ENCODE assay signal across 10 mouse cellular contexts in genomic region chr5:144183647-144184335, GRCm38 (mm10). TPM values are rescaled to one million over a fixed set of nuclear protein-coding genes. Genes with fewer than 3 reads are reported as not detected.
DNase-seq lines count a peak whose midpoint lies in the region; ATAC-seq and TF ChIP-seq lines count a peak whose summit lies in the region.
"Had no signal": no experiment of that assay in that cellular context is flagged by ENCODE, and none has a peak within 500 bp of the region (broad histone marks: within the 10 kb centered on the region; RNA-seq: fewer than 3 reads in every experiment).

No protein-coding gene starts in this region.

- no peaks in the 10 kb centered on the region for H3K9me3 ChIP-seq in MEL (replicated peaks; ENCODE audit: insufficient read depth, low read length)
- no peaks in the 10 kb centered on the region for H3K9me3 ChIP-seq in hindbrain, embryonic 12.5 days (replicated peaks)

- no peak overlapping the region for H3K4me2 ChIP-seq in hindbrain, embryonic 12.5 days (replicated peaks)

- no peak for TF ChIP-seq RAD21 in MEL (IDR thresholded peaks at IDR 0.05; ENCODE audit: low read depth, low read length)

- peak; percentile 82 for DNase-seq in gastrocnemius, adult 18-20 months (ENCODE audit: low spot score)
- no peak for DNase-seq in gastrocnemius, postnatal 4 days (ENCODE audit: low spot score in 2 of 2)
- DNase-seq in MEL (ENCODE audit: low read depth, low spot score): no peak
- DNase-seq in lung, adult 18-20 months: peak; percentile 87 to 89
- no peak for DNase-seq in left cerebral cortex, adult 8-10 months (ENCODE audit: low spot score in 2 of 2)
- no peak for DNase-seq in cerebellum, postnatal 4 days (ENCODE audit: low spot score in 2 of 2)
- DNase-seq: heart, postnatal 4 days had no signal

- no peak overlapping the region for H3K27ac ChIP-seq in MEL (ENCODE audit: control insufficient read depth, low read depth, low read length)
- 0 out of 2 replicates have a peak overlapping the region, but pooled peaks have one; percentile 23 for H3K27ac ChIP-seq in small intestine, adult 2 months (ENCODE audit: insufficient read depth, low read depth, low read length)
- no peak overlapping the region for H3K27ac ChIP-seq in hindbrain, embryonic 12.5 days

- WGBS in small intestine, adult 2 months: 47% methylated on average over 7 of the region's 7 CpGs
- 75% methylated on average over 7 of the region's 7 CpGs for WGBS in hindbrain, embryonic 12.5 days

- ATAC-seq in hindbrain, embryonic 12.5 days (ENCODE audit: low FRiP score): no peak
- ATAC-seq: CD4-positive, CD25-positive, alpha-beta regulatory T cell, adult 4 months had no signal

- no peaks in the 10 kb centered on the region for H3K27me3 ChIP-seq in MEL (ENCODE audit: control insufficient read depth in 1 of 2, insufficient read depth in 2 of 2, low read length in 2 of 2)
- no peaks in the 10 kb centered on the region for H3K27me3 ChIP-seq in small intestine, adult 2 months (ENCODE audit: control insufficient read depth, insufficient read depth, low read length)
- no peaks in the 10 kb centered on the region for H3K27me3 ChIP-seq in hindbrain, embryonic 12.5 days

- TF ChIP-seq POLR2A in MEL (IDR thresholded peaks at IDR 0.05; ENCODE audit: control insufficient read depth in 1 of 2, insufficient read depth in 1 of 2, low read depth in 1 of 2, low read length in 2 of 2, poor library complexity in 1 of 2): no peak
- TF ChIP-seq POLR2A in small intestine, adult 2 months (IDR thresholded peaks at IDR 0.05; ENCODE audit: low read depth, low read length): no peak

- H3K4me3 ChIP-seq in MEL (ENCODE audit: control insufficient read depth in 1 of 2, insufficient read depth in 1 of 2, low read depth in 2 of 2, low read length in 2 of 2): no peak overlapping the region
- no peak overlapping the region for H3K4me3 ChIP-seq in small intestine, adult 2 months (ENCODE audit: low read depth, low read length)
- H3K4me3 ChIP-seq in hindbrain, embryonic 12.5 days: no peak overlapping the region

- TF ChIP-seq CTCF in MEL (IDR thresholded peaks at IDR 0.05 in 2 of 3, conservative IDR thresholded peaks at IDR 0.05 in 1 of 3; ENCODE audit: control insufficient read depth in 1 of 3, insufficient read depth in 1 of 3, low read depth in 2 of 3, low read length in 3 of 3, poor library complexity in 1 of 3, severe bottlenecking in 1 of 3): no peak
- no peak for TF ChIP-seq CTCF in small intestine, adult 2 months (IDR thresholded peaks at IDR 0.05; ENCODE audit: extremely low read depth, insufficient read length, insufficient replicate concordance, low read depth, low read length)

- no peak overlapping the region for H3K9ac ChIP-seq in MEL (ENCODE audit: control insufficient read depth, low read depth, low read length, poor library complexity, severe bottlenecking)
- H3K9ac ChIP-seq in hindbrain, embryonic 12.5 days: no peak overlapping the region

- peaks cover 0 to 4% of the 10 kb centered on the region in 2 experiments; a peak in 3 of 4 replicates for H3K36me3 ChIP-seq in MEL (ENCODE audit: control insufficient read depth in 1 of 2, insufficient read depth in 2 of 2, low read length in 2 of 2)
- peaks cover 35% of the 10 kb centered on the region for H3K36me3 ChIP-seq in small intestine, adult 2 months (ENCODE audit: control insufficient read depth, insufficient read depth, low read length)
- H3K36me3 ChIP-seq in hindbrain, embryonic 12.5 days: peaks cover 36% of the 10 kb centered on the region

- no peak for TF ChIP-seq EP300 in MEL (IDR thresholded peaks at IDR 0.05; ENCODE audit: low read depth in 1 of 2, low read length in 2 of 2)

- H3K4me1 ChIP-seq in MEL (ENCODE audit: control insufficient read depth in 1 of 2, insufficient read depth in 2 of 2, low read length in 2 of 2): peaks cover 0 to 5% of the 10 kb centered on the region in 2 experiments; a peak in 1 of 4 replicates
- H3K4me1 ChIP-seq in small intestine, adult 2 months (ENCODE audit: control insufficient read depth, insufficient read depth, insufficient read length, low read length): peaks cover 13% of the 10 kb centered on the region
- H3K4me1 ChIP-seq in hindbrain, embryonic 12.5 days: 0 out of 2 replicates have a peak, but pooled peaks cover 3% of the 10 kb centered on the region

- peaks cover 1% of the 10 kb centered on the region; the same call in 1 of the 2 replicates for H3K79me2 ChIP-seq in MEL (ENCODE audit: control insufficient read depth, insufficient read depth, low read length, poor library complexity)

TF ChIP-seq in MEL, 35 proteins besides CTCF, POLR2A, EP300 and RAD21:
- TF ChIP-seq TCF12 (IDR thresholded peaks at IDR 0.05; ENCODE audit: low read depth, low read length): 0 out of 2 replicates have a peak, but pooled peaks have one; percentile 25
- no peak for TF ChIP-seq GATA1 (IDR thresholded peaks at IDR 0.05; ENCODE audit: low read depth, low read length)
TF ChIP-seq in MEL: peak in this region for 1.

RNA-seq across cellular contexts. Expression of gene Bhlha15, which starts 6.3 kb away (rescaled TPM):
- total RNA-seq in gastrocnemius, adult 18-20 months (2021): not detected
- total RNA-seq in gastrocnemius, postnatal 4 days (2021): not detected
- 2.6 and 4.3 TPM in 2 replicates for total RNA-seq in MEL (2012; rRNA removed)
- polyA plus RNA-seq in MEL (2012; ENCODE audit: insufficient read depth in 1 of 2, insufficient read length in 2 of 2, low read depth in 1 of 2, low replicate concordance in 2 of 2, missing spikeins in 1 of 2): 1 to 10 TPM in 1 of 2 experiments, not detected in 1; 4.1 TPM
- 10.9 and 21.3 TPM in 2 replicates for polyA plus RNA-seq in small intestine, adult 2 months (2012; rRNA removed)
- polyA plus RNA-seq in hindbrain, embryonic 12.5 days (2016; fragmentation: Nextera tagmentation; extraction: Ambion mirVana): 0.08 TPM in 2 replicates
- under 1 TPM; 0.09 to 0.30 (median 0.16) TPM for total RNA-seq in left cerebral cortex, adult 8-10 months (2022)

RNA-seq across cellular contexts. Expression of gene Tecpr1, which starts 39.6 kb away (rescaled TPM):
- 10 to 100 TPM; 14.1 to 16.0 TPM for total RNA-seq in gastrocnemius, adult 18-20 months (2021)
- total RNA-seq in gastrocnemius, postnatal 4 days (2021): 10 to 100 TPM; 27.5 to 28.6 TPM
- total RNA-seq in MEL (2012; rRNA removed): 6.2 and 7.1 TPM in 2 replicates
- polyA plus RNA-seq in MEL (2012; ENCODE audit: insufficient read depth in 1 of 2, insufficient read length in 2 of 2, low read depth in 1 of 2, low replicate concordance in 2 of 2, missing spikeins in 1 of 2): 1 to 10 TPM in 1 of 2 experiments, not detected in 1; 9.0 TPM
- polyA plus RNA-seq in small intestine, adult 2 months (2012; rRNA removed): 16.0 and 29.7 TPM in 2 replicates
- 35.9 and 36.6 TPM in 2 replicates for polyA plus RNA-seq in hindbrain, embryonic 12.5 days (2016; fragmentation: Nextera tagmentation; extraction: Ambion mirVana)
- 10 to 100 TPM; 88.3 to 96.5 (median 92.1) TPM for total RNA-seq in left cerebral cortex, adult 8-10 months (2022)

Comparison
In these comparisons a context has a peak if more than half of its experiments do, and no peak if none do; other contexts are left out.
1. DNase-seq: peak in gastrocnemius, adult 18-20 months (single experiment) and lung, adult 18-20 months (2 of 2); none in gastrocnemius, postnatal 4 days (0 of 2), MEL (single experiment), left cerebral cortex, adult 8-10 months (0 of 2) and cerebellum, postnatal 4 days (0 of 2).